Mouse (Mus musculus) thymus, postnatal 0 days (tissue): ENCODE data around the gene Dram2. TPM values are rescaled to one million over a fixed set of nuclear protein-coding genes. Genes with fewer than 3 reads are reported as not detected.

Experiments
- polyA plus RNA-seq: library from polyadenylated mRNA; unstranded; fragments of >200 nt; fragmentation: Nextera tagmentation; extraction: Ambion mirVana; gene quantifications from 2 replicates; pipeline ENCODE4 v1.2.1, GENCODE M21; 2015

Gene Dram2
- polyA plus RNA-seq, 1 experiment from 2014 or later, result 55.8 TPM

Other genes with a start within 250 kb of the Dram2 start
- gene Chil6, start 141.6 kb upstream of the Dram2 start, polyA plus RNA-seq, result 0.08 and 0.12 TPM in 2 replicates
- 60.8 and 65.8 TPM in 2 replicates for gene Dennd2d, start 65.4 kb upstream of the Dram2 start, polyA plus RNA-seq
- gene Cept1, start within 50 bp of the Dram2 start, polyA plus RNA-seq, result 65.4 and 66.8 TPM in 2 replicates
- gene Lrif1, start 137.2 kb downstream of the Dram2 start, polyA plus RNA-seq, result 26.3 and 28.8 TPM in 2 replicates
- 146 and 152 TPM in 2 replicates for gene Cd53, start 242.4 kb downstream of the Dram2 start, polyA plus RNA-seq